ENCODE assay signal across 8 mouse cellular contexts in the genomic region with DNA sequence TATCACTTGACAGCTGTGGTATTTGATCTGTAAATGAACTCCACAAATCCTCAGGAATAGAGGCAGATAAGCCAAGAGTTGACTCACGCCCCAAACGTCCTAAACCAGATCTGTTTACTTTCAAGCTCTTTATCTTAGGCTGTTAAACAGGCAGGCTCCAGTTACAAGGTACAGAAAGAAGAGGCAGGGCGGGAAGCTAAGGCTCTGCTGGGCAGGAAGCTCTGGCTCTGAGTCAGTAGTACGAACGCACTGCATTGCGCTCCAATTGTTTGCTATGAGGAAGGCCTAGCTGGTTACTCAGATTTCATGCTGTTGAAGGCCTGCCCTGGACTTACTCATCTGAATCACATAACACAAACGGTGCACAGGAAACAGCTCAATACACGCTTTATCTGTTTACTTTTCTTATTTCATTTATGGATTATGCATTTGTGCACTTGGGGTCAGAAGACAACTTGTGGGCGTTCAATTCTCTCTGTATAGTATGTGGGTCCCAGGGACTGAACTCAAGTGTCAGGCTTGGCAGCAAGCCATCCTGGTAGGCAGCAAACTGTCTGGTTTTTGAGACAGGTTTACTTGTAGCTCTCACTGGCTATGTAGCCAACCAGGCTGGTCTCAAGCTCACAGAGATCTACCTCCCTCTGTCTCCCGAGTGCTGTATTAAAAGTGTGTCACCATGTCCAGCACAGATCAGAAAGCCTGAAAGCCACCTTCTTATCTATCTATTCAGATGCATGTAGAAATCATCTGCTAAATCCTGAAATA. TPM values are rescaled to one million over a fixed set of nuclear protein-coding genes. Genes with fewer than 3 reads are reported as not detected.
A peak's percentile ranks its signal among the peaks of the same experiment; 100 is the strongest.
DNase-seq lines count a peak whose midpoint lies in the region; ATAC-seq and TF ChIP-seq lines count a peak whose summit lies in the region.

No protein-coding gene starts in this region.

- H3K27me3 ChIP-seq in MEL (ENCODE audit: control insufficient read depth in 1 of 2, insufficient read depth in 2 of 2, low read length in 2 of 2) = no peaks in the 10 kb centered on the region
- no peaks in the 10 kb centered on the region for H3K27me3 ChIP-seq in heart, embryonic 16.5 days (ENCODE audit: control insufficient read depth, insufficient read depth, low read length)
- H3K27me3 ChIP-seq in lung, embryonic 14.5 days (ENCODE audit: insufficient read depth, low read length) = no peaks in the 10 kb centered on the region
- H3K27me3 ChIP-seq in midbrain, postnatal 0 days (ENCODE audit: insufficient read depth, low read length) = no peaks in the 10 kb centered on the region

- H3K4me2 ChIP-seq in heart, embryonic 16.5 days (ENCODE audit: low read depth, low read length) = peak overlapping the region; percentile 17; the same call in 1 of the 2 replicates
- no peak overlapping the region for H3K4me2 ChIP-seq in lung, embryonic 14.5 days
- H3K4me2 ChIP-seq in midbrain, postnatal 0 days (ENCODE audit: low read depth, low read length, poor library complexity, severe bottlenecking) = no peak overlapping the region

- peak; percentile 82 to 83 for TF ChIP-seq EP300 in MEL (IDR thresholded peaks at IDR 0.05; ENCODE audit: low read depth in 1 of 2, low read length in 2 of 2)

- peak; percentile 69 for ATAC-seq in heart, embryonic 16.5 days (replicated peaks; ENCODE audit: extremely low read depth, insufficient read depth, low FRiP score)
- ATAC-seq in lung, embryonic 14.5 days (ENCODE audit: insufficient read depth) = peak; percentile 71
- ATAC-seq in midbrain, postnatal 0 days (ENCODE audit: low FRiP score) = no peak

- no peaks in the 10 kb centered on the region for H3K9me3 ChIP-seq in MEL (replicated peaks; ENCODE audit: insufficient read depth, low read length)
- H3K9me3 ChIP-seq in heart, embryonic 16.5 days (replicated peaks; ENCODE audit: control insufficient read depth, low read length) = no peaks in the 10 kb centered on the region
- no peaks in the 10 kb centered on the region for H3K9me3 ChIP-seq in lung, embryonic 14.5 days (ENCODE audit: low read depth, low read length)
- H3K9me3 ChIP-seq in midbrain, postnatal 0 days (ENCODE audit: low read length) = no peaks in the 10 kb centered on the region

- no peak overlapping the region for H3K4me3 ChIP-seq in MEL (ENCODE audit: control insufficient read depth in 1 of 2, insufficient read depth in 1 of 2, low read depth in 2 of 2, low read length in 2 of 2)
- H3K4me3 ChIP-seq in heart, embryonic 16.5 days (ENCODE audit: low read length) = no peak overlapping the region
- no peak overlapping the region for H3K4me3 ChIP-seq in lung, embryonic 14.5 days (ENCODE audit: low read depth, low read length)
- no peak overlapping the region for H3K4me3 ChIP-seq in midbrain, postnatal 0 days (ENCODE audit: low read depth, low read length)

- TF ChIP-seq POLR2A in MEL (IDR thresholded peaks at IDR 0.05; ENCODE audit: control insufficient read depth in 1 of 2, insufficient read depth in 1 of 2, low read depth in 1 of 2, low read length in 2 of 2, poor library complexity in 1 of 2) = no peak

- no peak for TF ChIP-seq RAD21 in MEL (IDR thresholded peaks at IDR 0.05; ENCODE audit: low read depth, low read length)

- no peak for TF ChIP-seq CTCF in MEL (IDR thresholded peaks at IDR 0.05 in 2 of 3, conservative IDR thresholded peaks at IDR 0.05 in 1 of 3; ENCODE audit: control insufficient read depth in 1 of 3, insufficient read depth in 1 of 3, low read depth in 2 of 3, low read length in 3 of 3, poor library complexity in 1 of 3, severe bottlenecking in 1 of 3)
- no peak for TF ChIP-seq CTCF in lung, embryonic 14.5 days (IDR thresholded peaks at IDR 0.05; ENCODE audit: low read depth)
- no peak for TF ChIP-seq CTCF in midbrain, postnatal 0 days (IDR thresholded peaks at IDR 0.05)

- H3K79me2 ChIP-seq in MEL (ENCODE audit: control insufficient read depth, insufficient read depth, low read length, poor library complexity) = no peaks in the 10 kb centered on the region

- H3K9ac ChIP-seq in MEL (ENCODE audit: control insufficient read depth, low read depth, low read length, poor library complexity, severe bottlenecking) = peak overlapping the region; percentile 3; the same call in 1 of the 2 replicates
- H3K9ac ChIP-seq in heart, embryonic 16.5 days (ENCODE audit: low read length) = peak overlapping the region; percentile 61
- peak overlapping the region; percentile 30 for H3K9ac ChIP-seq in lung, embryonic 14.5 days
- no peak overlapping the region for H3K9ac ChIP-seq in midbrain, postnatal 0 days (replicated peaks; ENCODE audit: low read length, poor library complexity, severe bottlenecking)

- H3K27ac ChIP-seq in MEL (ENCODE audit: control insufficient read depth, low read depth, low read length) = peak overlapping the region; percentile 59
- peak overlapping the region; percentile 99 for H3K27ac ChIP-seq in heart, embryonic 16.5 days (ENCODE audit: low read length)
- H3K27ac ChIP-seq in lung, embryonic 14.5 days (ENCODE audit: low read depth) = peak overlapping the region; percentile 84
- H3K27ac ChIP-seq in midbrain, postnatal 0 days (ENCODE audit: low read depth, low read length) = no peak overlapping the region

- H3K36me3 ChIP-seq in MEL (ENCODE audit: control insufficient read depth in 1 of 2, insufficient read depth in 2 of 2, low read length in 2 of 2) = peaks cover 0 to 19% of the 10 kb centered on the region in 2 experiments; a peak in 2 of 4 replicates
- no peaks in the 10 kb centered on the region for H3K36me3 ChIP-seq in heart, embryonic 16.5 days (ENCODE audit: control insufficient read depth, insufficient read depth)
- 0 out of 2 replicates have a peak, but pooled peaks cover 5% of the 10 kb centered on the region for H3K36me3 ChIP-seq in lung, embryonic 14.5 days (ENCODE audit: insufficient read depth)
- peaks cover 25% of the 10 kb centered on the region for H3K36me3 ChIP-seq in midbrain, postnatal 0 days (ENCODE audit: insufficient read depth, low read length)

- peak; percentile 85 for DNase-seq in MEL (ENCODE audit: low read depth, low spot score)
- peak; percentile 34 for DNase-seq in brain, adult 2 months (ENCODE audit: low read depth, low spot score)
- DNase-seq in lung, embryonic 14.5 days = peak; percentile 80
- DNase-seq in testis, postnatal 14 days (ENCODE audit: low spot score) = no peak
- DNase-seq in right cerebral cortex, postnatal 10 days (ENCODE audit: low spot score in 2 of 2) = no peak
- no peak for DNase-seq in midbrain, postnatal 0 days (ENCODE audit: low spot score)
- DNase-seq in thymus, postnatal 36 days = no peak

- WGBS in heart, embryonic 16.5 days = 11% methylated on average over 10 of the region's 10 CpGs
- WGBS in lung, embryonic 14.5 days = 6% methylated on average over 10 of the region's 10 CpGs
- WGBS in midbrain, postnatal 0 days = 72% methylated on average over 10 of the region's 10 CpGs

- peaks cover 15 to 21% of the 10 kb centered on the region in 2 experiments for H3K4me1 ChIP-seq in MEL (ENCODE audit: control insufficient read depth in 1 of 2, insufficient read depth in 2 of 2, low read length in 2 of 2)
- peaks cover 60% of the 10 kb centered on the region for H3K4me1 ChIP-seq in heart, embryonic 16.5 days (ENCODE audit: control insufficient read depth, insufficient read depth, low read length)
- H3K4me1 ChIP-seq in lung, embryonic 14.5 days (ENCODE audit: insufficient read depth) = peaks cover 16% of the 10 kb centered on the region
- H3K4me1 ChIP-seq in midbrain, postnatal 0 days (ENCODE audit: insufficient read depth, low read length) = no peaks in the 10 kb centered on the region

TF ChIP-seq in MEL, 35 proteins besides CTCF, POLR2A, EP300 and RAD21 (continues in another document):
- peak; percentile 88 for TF ChIP-seq GATA1 (IDR thresholded peaks at IDR 0.05; ENCODE audit: low read depth, low read length)
- peak; percentile 70 for TF ChIP-seq TCF12 (IDR thresholded peaks at IDR 0.05; ENCODE audit: low read depth, low read length)
- TF ChIP-seq ZC3H11A (IDR thresholded peaks at IDR 0.05; ENCODE audit: low read depth, low read length) = 0 out of 2 replicates have a peak, but pooled peaks have one; percentile 10
- TF ChIP-seq POLR2AphosphoS2 (IDR thresholded peaks at IDR 0.05; ENCODE audit: low read length) = no peak
- TF ChIP-seq ZNF384 (IDR thresholded peaks at IDR 0.05; ENCODE audit: low read depth, low read length) = no peak
- TF ChIP-seq USF2 (IDR thresholded peaks at IDR 0.05; ENCODE audit: borderline replicate concordance in 1 of 2, insufficient read depth in 1 of 2, low read depth in 1 of 2, low read length in 2 of 2) = no peak
- TF ChIP-seq NELFE (IDR thresholded peaks at IDR 0.05; ENCODE audit: low read depth, low read length) = no peak
- TF ChIP-seq ETS1 (IDR thresholded peaks at IDR 0.05; ENCODE audit: low read depth, low read length) = peak; percentile 74

RNA-seq across cellular contexts. Expression of a gene that starts 31.5 kb away (rescaled TPM):
- total RNA-seq in MEL (2012; rRNA removed) = 10.4 and 14.2 TPM in 2 replicates
- 10 to 100 TPM in 1 of 2 experiments, not detected in 1; 16.2 TPM for polyA plus RNA-seq in MEL (2012; ENCODE audit: insufficient read depth in 1 of 2, insufficient read length in 2 of 2, low read depth in 1 of 2, low replicate concordance in 2 of 2, missing spikeins in 1 of 2)
- 11.7 and 12.9 TPM in 2 replicates for polyA plus RNA-seq in heart, embryonic 16.5 days (2015; fragmentation: Nextera tagmentation; extraction: Ambion mirVana)
- 18.1 and 20.3 TPM in 2 replicates for polyA plus RNA-seq in lung, embryonic 14.5 days (2014; fragmentation: Nextera tagmentation; extraction: Ambion mirVana)
- 26.3 and 28.2 TPM in 2 replicates for total RNA-seq in midbrain, postnatal 0 days (2014; rRNA removed)
- polyA plus RNA-seq in midbrain, postnatal 0 days (2015; fragmentation: Nextera tagmentation; extraction: Ambion mirVana) = 16.9 and 18.7 TPM in 2 replicates

RNA-seq across cellular contexts. Expression of a gene that starts 37.6 kb away (rescaled TPM):
- 31.0 and 34.1 TPM in 2 replicates for total RNA-seq in MEL (2012; rRNA removed)
- 10 to 100 TPM in 1 of 2 experiments, not detected in 1; 32.3 TPM for polyA plus RNA-seq in MEL (2012; ENCODE audit: insufficient read depth in 1 of 2, insufficient read length in 2 of 2, low read depth in 1 of 2, low replicate concordance in 2 of 2, missing spikeins in 1 of 2)
- 28.0 and 29.3 TPM in 2 replicates for polyA plus RNA-seq in heart, embryonic 16.5 days (2015; fragmentation: Nextera tagmentation; extraction: Ambion mirVana)
- polyA plus RNA-seq in lung, embryonic 14.5 days (2014; fragmentation: Nextera tagmentation; extraction: Ambion mirVana) = 57.4 and 59.0 TPM in 2 replicates
- 83.3 and 91.4 TPM in 2 replicates for total RNA-seq in midbrain, postnatal 0 days (2014; rRNA removed)
- 65.3 and 70.7 TPM in 2 replicates for polyA plus RNA-seq in midbrain, postnatal 0 days (2015; fragmentation: Nextera tagmentation; extraction: Ambion mirVana)

RNA-seq across cellular contexts. Expression of a gene that starts 42.5 kb away (rescaled TPM):
- 0.19 TPM in 1 of 2 replicates, not detected in the other for total RNA-seq in MEL (2012; rRNA removed)
- polyA plus RNA-seq in MEL (2012; ENCODE audit: insufficient read depth in 1 of 2, insufficient read length in 2 of 2, low read depth in 1 of 2, low replicate concordance in 2 of 2, missing spikeins in 1 of 2) = under 1 TPM in 1 of 2 experiments, not detected in 1; 0.96 TPM
- polyA plus RNA-seq in heart, embryonic 16.5 days (2015; fragmentation: Nextera tagmentation; extraction: Ambion mirVana) = 224 and 231 TPM in 2 replicates
- polyA plus RNA-seq in lung, embryonic 14.5 days (2014; fragmentation: Nextera tagmentation; extraction: Ambion mirVana) = 72.6 and 80.5 TPM in 2 replicates
- 0.11 and 0.28 TPM in 2 replicates for total RNA-seq in midbrain, postnatal 0 days (2014; rRNA removed)
- polyA plus RNA-seq in midbrain, postnatal 0 days (2015; fragmentation: Nextera tagmentation; extraction: Ambion mirVana) = 1.5 and 2.3 TPM in 2 replicates

Comparison
In these comparisons a context has a peak if more than half of its experiments do, and no peak if none do; other contexts are left out.
1. DNase-seq: peak in MEL (single experiment), brain, adult 2 months (single experiment) and lung, embryonic 14.5 days (single experiment); none in testis, postnatal 14 days (single experiment), right cerebral cortex, postnatal 10 days (0 of 2), midbrain, postnatal 0 days (single experiment) and thymus, postnatal 36 days (0 of 2).
2. RNA of a gene that starts 42.5 kb away (polyA plus RNA-seq): 224 to 231 TPM in heart, embryonic 16.5 days and 72.6 to 80.5 TPM in lung, embryonic 14.5 days; 1.5 to 2.3 TPM in midbrain, postnatal 0 days and 0.96 TPM in MEL; every median in the first group is over 10 times any median in the second.